8 mouse cellular contexts compared by ENCODE assay signal in the genomic region with DNA sequence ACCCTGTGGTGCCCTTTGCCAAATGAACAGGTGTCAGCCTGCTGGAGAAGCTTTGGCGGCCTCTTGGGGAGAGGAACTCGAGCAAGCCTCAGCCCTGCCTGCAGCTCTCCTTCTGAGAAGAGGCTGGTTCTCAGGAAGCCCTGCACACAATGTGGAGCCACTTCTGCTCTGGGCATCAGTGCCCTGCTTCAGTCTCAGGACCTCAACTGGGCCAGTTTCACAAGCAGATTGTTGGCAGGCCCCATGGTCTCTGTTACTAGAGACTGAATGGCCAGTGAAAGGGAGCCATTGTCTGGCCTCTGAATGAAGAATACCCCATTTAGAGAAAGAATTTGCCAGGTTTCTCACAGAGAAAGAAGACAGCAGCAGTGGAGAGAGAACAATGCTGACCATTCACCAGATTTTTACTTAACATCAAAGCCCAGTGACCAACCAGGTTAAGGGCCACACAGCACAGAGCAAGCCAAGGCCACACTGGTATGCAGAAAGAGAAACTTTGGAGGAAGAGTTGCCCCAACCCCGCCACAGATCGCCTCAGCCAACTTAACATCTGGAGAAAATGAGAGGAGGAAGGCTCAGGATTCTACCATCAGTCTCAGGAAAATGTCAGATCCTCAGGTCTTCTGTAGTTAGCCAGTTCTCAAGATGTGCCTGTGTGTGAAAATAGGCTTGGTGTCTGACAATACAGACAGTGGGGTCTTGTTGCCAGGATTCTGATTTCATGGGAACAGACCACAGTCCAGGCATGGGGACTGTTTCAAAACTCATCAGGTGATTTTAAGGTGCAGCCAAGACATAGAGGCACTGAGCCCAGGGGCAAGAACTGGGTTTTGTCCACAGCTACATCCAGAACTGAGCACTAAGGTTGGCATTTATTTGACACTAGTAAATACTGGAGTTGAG. TPM values are rescaled to one million over a fixed set of nuclear protein-coding genes. Genes with fewer than 3 reads are reported as not detected.
DNase-seq lines count a peak whose midpoint lies in the region; ATAC-seq lines count a peak whose summit lies in the region.

No protein-coding gene starts in this region.

- H3K36me3 ChIP-seq in intestine, embryonic 15.5 days, result no peaks in the 10 kb centered on the region

- H3K27ac ChIP-seq in intestine, embryonic 15.5 days, result no peak overlapping the region

- no peaks in the 10 kb centered on the region for H3K9me3 ChIP-seq in intestine, embryonic 15.5 days

- 61% methylated on average over 4 of the region's 4 CpGs for WGBS in intestine, embryonic 15.5 days

- H3K4me1 ChIP-seq in intestine, embryonic 15.5 days (replicated peaks), result no peaks in the 10 kb centered on the region

- intact Hi-C loops in left cerebral cortex, postnatal 25 days (cut with DNase I), result no loop called here

- no peak for ATAC-seq in intestine, embryonic 15.5 days

- no peaks in the 10 kb centered on the region for H3K27me3 ChIP-seq in intestine, embryonic 15.5 days (replicated peaks)

- DNase-seq in Muller cell, postnatal 12 days (ENCODE audit: inconsistent ontology term), result peak; percentile 89
- peak; percentile 45 to 57 for DNase-seq in cerebellum, postnatal 14 days
- peak; percentile 20 for DNase-seq in gastrocnemius, postnatal 25 days
- peak; percentile 20 to 69 for DNase-seq in left cerebral cortex, postnatal 25 days (ENCODE audit: low spot score in 2 of 2)
- no peak for DNase-seq in adrenal gland, adult 2 months
- DNase-seq in natural killer cell, adult 2 months (ENCODE audit: low spot score in 2 of 2), result no peak
- no peak for DNase-seq in kidney, postnatal 14 days

- no peak overlapping the region for H3K4me2 ChIP-seq in intestine, embryonic 15.5 days (replicated peaks)

- no peak overlapping the region for H3K9ac ChIP-seq in intestine, embryonic 15.5 days

- H3K4me3 ChIP-seq in intestine, embryonic 15.5 days (replicated peaks), result no peak overlapping the region

RNA-seq across cellular contexts. Expression of gene Elf5, which starts 21.2 kb away (rescaled TPM):
- not detected for total RNA-seq in gastrocnemius, postnatal 25 days (2021)
- total RNA-seq in left cerebral cortex, postnatal 25 days (2021), result 1 to 10 TPM; 1.1 TPM
- not detected for total RNA-seq in adrenal gland, adult 2 months (2021)
- not detected in 2 replicates for polyA plus RNA-seq in adrenal gland, adult 2 months (2012; rRNA removed)
- 0.13 and 0.20 TPM in 2 replicates for polyA plus RNA-seq in intestine, embryonic 15.5 days (2015; fragmentation: Nextera tagmentation; extraction: Ambion mirVana)

Comparison
In these comparisons a context has a peak if more than half of its experiments do, and no peak if none do; other contexts are left out.
1. DNase-seq: peak in Muller cell, postnatal 12 days (single experiment), cerebellum, postnatal 14 days (2 of 2), gastrocnemius, postnatal 25 days (single experiment) and left cerebral cortex, postnatal 25 days (2 of 2); none in adrenal gland, adult 2 months (single experiment), natural killer cell, adult 2 months (0 of 2) and kidney, postnatal 14 days (single experiment).